Mouse (Mus musculus) forebrain, embryonic 10.5 days (tissue): ENCODE data around the gene Axdnd1. TPM values are rescaled to one million over a fixed set of nuclear protein-coding genes. Genes with fewer than 3 reads are reported as not detected.

Source experiments
- DNase-seq: peaks from one replicate; pipeline ENCODE4 v3.0.0-alpha.2; 2017; ENCODE audit warnings: low spot score; ENCODE audit errors: extremely low spot score
- H3K27ac ChIP-seq: fragments of 300-500 bp; sonication (generic); 2 replicates; pipeline ENCODE4 v1.5.1; 2016; ENCODE audit warnings: mild to moderate bottlenecking
- H3K27me3 ChIP-seq: fragments of 300-500 bp; sonication (generic); 2 replicates; pipeline ENCODE4 v1.6.1; 2016; ENCODE audit warnings: mild to moderate bottlenecking; ENCODE audit not compliant: poor library complexity, severe bottlenecking
- H3K36me3 ChIP-seq: fragments of 300-500 bp; sonication (generic); replicated peaks from 2 replicates; pipeline ENCODE4 v1.6.1; 2016; ENCODE audit warnings: mild to moderate bottlenecking, moderate library complexity
- H3K4me1 ChIP-seq: fragments of 300-500 bp; sonication (generic); 2 replicates; pipeline ENCODE4 v1.6.1; 2016
- H3K4me3 ChIP-seq: fragments of 300-500 bp; sonication (generic); 2 replicates; pipeline ENCODE4 v1.5.1; 2016; ENCODE audit warnings: mild to moderate bottlenecking, moderate library complexity
- H3K9me3 ChIP-seq: fragments of 300-500 bp; sonication (generic); 2 replicates; pipeline ENCODE4 v1.6.1; 2016; ENCODE audit warnings: mild to moderate bottlenecking, moderate library complexity
- WGBS: fragments of 180-500 bp; shearing (Covaris S2); methylation state at CpG from one replicate; pipeline ENCODE4 v1.1.7; 2016; 5-methylcytosine and 5-hydroxymethylcytosine counted together
- polyA plus RNA-seq: library from polyadenylated mRNA; unstranded; fragments of >200 nt; fragmentation: Nextera tagmentation; extraction: Ambion mirVana; gene quantifications from 2 replicates; pipeline ENCODE4 v1.2.1, GENCODE M21; 2016

The Axdnd1 gene
- polyA plus RNA-seq = 0.09 and 0.17 TPM in 2 replicates

GRCm38 (mm10) chr1:156420671-156421297 is at the start of gene Axdnd1:
Gene Axdnd1, minus strand, starts transcription at chr1:156421159.
- peaks cover 4% of the 10 kb centered on the region; the same call in 1 of the 2 replicates for H3K36me3 ChIP-seq
- DNase-seq = peak; percentile 82
- peak within 1 kb of the TSS; percentile 86 for H3K27ac ChIP-seq
- under 1% methylated on average over 44 of the region's 44 CpGs for WGBS
- H3K27me3 ChIP-seq = no peaks in the 10 kb centered on the region
- peaks cover 9% of the 10 kb centered on the region for H3K4me1 ChIP-seq
- peaks cover 10% of the 10 kb centered on the region for H3K9me3 ChIP-seq
- H3K4me3 ChIP-seq = peak within 1 kb of the TSS; percentile 78

GRCm38 (mm10) chr1:156470557-156470956 is 49.6 kb upstream of the Axdnd1 start:
- peaks cover 40% of the 10 kb centered on the region for H3K4me1 ChIP-seq
- H3K9me3 ChIP-seq = peaks cover 17% of the 10 kb centered on the region; the same call in 1 of the 2 replicates
- H3K27ac ChIP-seq = no peak overlapping the region
- no peaks in the 10 kb centered on the region for H3K27me3 ChIP-seq
- H3K36me3 ChIP-seq = peaks cover 51% of the 10 kb centered on the region
- no peak overlapping the region for H3K4me3 ChIP-seq
- no peak for DNase-seq
- 88% methylated on average over 7 of the region's 7 CpGs for WGBS

GRCm38 (mm10) chr1:156468576-156468975 is 47.6 kb upstream of the Axdnd1 start:
- no peaks in the 10 kb centered on the region for H3K27me3 ChIP-seq
- H3K4me1 ChIP-seq = peaks cover 26% of the 10 kb centered on the region

GRCm38 (mm10) chr1:156467655-156468255 is 46.8 kb upstream of the Axdnd1 start:
- Histone ChIP-seq H3K4me3 (no peak overlapping the region), H3K9me3 (peaks cover 17% of the 10 kb centered on the region; the same call in 1 of the 2 replicates), H3K27ac (no peak overlapping the region), H3K27me3 (no peaks in the 10 kb centered on the region), H3K36me3 (peaks cover 70% of the 10 kb centered on the region), H3K4me1 (peaks cover 19% of the 10 kb centered on the region)
- 88% methylated on average over 12 of the region's 12 CpGs for WGBS
- no peak for DNase-seq

More at GRCm38 (mm10) chr1:156468576-156468975, 47.6 kb upstream of the Axdnd1 start:
- WGBS = 85% methylated on average over 3 of the region's 3 CpGs
- Histone ChIP-seq H3K27ac (no peak overlapping the region), H3K9me3 (peaks cover 17% of the 10 kb centered on the region; the same call in 1 of the 2 replicates), H3K36me3 (peaks cover 65% of the 10 kb centered on the region), H3K4me3 (no peak overlapping the region)
- no peak for DNase-seq

DNA sequence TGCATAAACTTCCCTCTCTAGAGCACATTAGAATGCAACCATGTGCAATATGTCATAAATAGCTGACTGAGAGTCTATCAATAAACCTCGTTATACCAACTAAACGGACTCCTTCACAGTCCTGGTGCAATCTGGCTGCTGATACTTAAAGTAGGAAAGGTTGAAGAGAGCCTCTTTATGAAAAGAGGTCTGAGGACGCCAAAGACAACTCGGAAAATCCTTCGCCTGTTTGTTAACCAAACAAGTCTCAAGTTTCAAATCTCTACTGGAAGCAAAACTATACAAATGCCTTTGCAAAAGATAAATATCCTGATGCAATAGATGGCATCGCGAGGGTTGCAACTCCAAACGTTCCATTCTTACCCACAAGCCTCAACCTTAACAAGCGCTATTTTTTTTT is 44.0 kb upstream of the Axdnd1 start:
- DNase-seq = no peak
- 91% methylated on average over 9 of the region's 9 CpGs for WGBS
- peaks cover 17% of the 10 kb centered on the region; the same call in 1 of the 2 replicates for H3K9me3 ChIP-seq
- no peak overlapping the region for H3K4me3 ChIP-seq
- H3K27me3 ChIP-seq = no peaks in the 10 kb centered on the region
- H3K4me1 ChIP-seq = no peaks in the 10 kb centered on the region
- H3K27ac ChIP-seq = no peak overlapping the region
- H3K36me3 ChIP-seq = peaks cover 73% of the 10 kb centered on the region

DNA sequence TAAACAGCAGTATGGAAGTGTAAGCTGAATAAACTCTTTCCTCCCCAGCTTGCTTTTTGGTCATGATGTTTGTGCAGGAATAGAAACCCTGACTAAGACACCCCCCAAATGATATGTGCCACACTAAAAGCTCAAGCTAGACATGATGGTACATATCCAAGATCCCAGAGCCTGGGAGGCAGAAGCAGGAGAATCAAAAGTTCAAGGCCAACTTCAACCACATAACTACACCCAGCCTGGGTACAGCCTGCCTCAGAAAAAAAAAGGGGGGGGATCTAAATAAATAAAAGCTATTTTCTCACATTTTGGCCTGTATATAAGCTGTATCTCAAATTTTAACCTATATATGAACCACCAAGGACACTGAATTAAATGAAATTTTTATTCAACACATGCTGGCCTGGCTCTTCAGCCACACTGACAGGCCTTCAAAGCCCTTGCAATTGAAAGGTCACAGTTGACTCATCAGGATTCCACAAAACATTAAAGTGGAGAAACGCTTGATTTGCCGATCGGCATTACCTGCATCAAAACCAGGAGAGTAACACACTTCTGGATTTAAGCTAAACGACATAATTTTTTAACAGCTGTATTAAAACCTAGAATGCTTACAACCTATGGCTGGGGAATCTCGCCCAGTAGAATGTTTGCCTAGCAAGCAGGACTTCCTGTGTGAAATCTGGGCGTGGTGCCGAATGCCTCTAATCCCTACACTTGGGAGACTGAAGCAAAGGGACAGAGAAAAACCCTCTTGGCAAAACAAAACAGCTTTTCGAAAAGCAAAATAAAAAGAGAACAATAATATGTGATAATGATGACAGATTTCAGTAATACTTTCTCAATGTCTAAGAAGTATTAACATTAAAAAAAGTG is 43.3 kb upstream of the Axdnd1 start:
- Histone ChIP-seq H3K27me3 (no peaks in the 10 kb centered on the region), H3K4me1 (no peaks in the 10 kb centered on the region), H3K36me3 (peaks cover 67% of the 10 kb centered on the region), H3K4me3 (no peak overlapping the region), H3K9me3 (peaks cover 11% of the 10 kb centered on the region; the same call in 1 of the 2 replicates), H3K27ac (no peak overlapping the region)
- 91% methylated on average over 8 of the region's 8 CpGs for WGBS
- DNase-seq = no peak

- peaks cover 8% of the 10 kb centered on the region; the same call in 1 of the 2 replicates for H3K9me3 ChIP-seq
- peaks cover 54% of the 10 kb centered on the region for H3K36me3 ChIP-seq
- WGBS = 86% methylated on average over 12 of the region's 12 CpGs
- H3K27ac ChIP-seq = no peak overlapping the region
- no peaks in the 10 kb centered on the region for H3K27me3 ChIP-seq
- no peak for DNase-seq
- H3K4me1 ChIP-seq = no peaks in the 10 kb centered on the region
- H3K4me3 ChIP-seq = no peak overlapping the region
Observed at GRCm38 (mm10) chr1:156462273-156462991, 41.5 kb upstream of the Axdnd1 start.

- H3K36me3 ChIP-seq = peaks cover 54% of the 10 kb centered on the region
- peaks cover 1% of the 10 kb centered on the region; the same call in 1 of the 2 replicates for H3K9me3 ChIP-seq
- DNase-seq = no peak
- H3K27ac ChIP-seq = no peak overlapping the region
- no peak overlapping the region for H3K4me3 ChIP-seq
- 82% methylated on average over 6 of the region's 6 CpGs for whole genome bisulfite sequencing
- H3K27me3 ChIP-seq = no peaks in the 10 kb centered on the region
- no peaks in the 10 kb centered on the region for H3K4me1 ChIP-seq
Observed at GRCm38 (mm10) chr1:156461036-156461435, 40.1 kb upstream of the Axdnd1 start.

- Histone ChIP-seq H3K27me3 (no peaks in the 10 kb centered on the region), H3K4me3 (no peak overlapping the region), H3K9me3 (no peaks in the 10 kb centered on the region), H3K36me3 (peaks cover 54% of the 10 kb centered on the region), H3K27ac (no peak overlapping the region), H3K4me1 (no peaks in the 10 kb centered on the region)
- WGBS = 94% methylated on average over 4 of the region's 4 CpGs
- no peak for DNase-seq
Observed at GRCm38 (mm10) chr1:156460216-156460615, 39.3 kb upstream of the Axdnd1 start.

- WGBS = 83% methylated on average over 3 of the region's 3 CpGs
- peaks cover 54% of the 10 kb centered on the region for H3K36me3 ChIP-seq
- no peak overlapping the region for H3K4me3 ChIP-seq
- H3K27ac ChIP-seq = no peak overlapping the region
- no peaks in the 10 kb centered on the region for H3K4me1 ChIP-seq
- H3K27me3 ChIP-seq = no peaks in the 10 kb centered on the region
- DNase-seq = no peak
- H3K9me3 ChIP-seq = no peaks in the 10 kb centered on the region
Observed at GRCm38 (mm10) chr1:156459690-156460089, 38.7 kb upstream of the Axdnd1 start.

- 90% methylated on average over 8 of the region's 8 CpGs for WGBS
Observed at GRCm38 (mm10) chr1:156458391-156459060, 37.6 kb upstream of the Axdnd1 start.

More at GRCm38 (mm10) chr1:156458391-156459060, 37.6 kb upstream of the Axdnd1 start:
- no peaks in the 10 kb centered on the region for H3K9me3 ChIP-seq
- no peak overlapping the region for H3K27ac ChIP-seq
- H3K4me1 ChIP-seq = no peaks in the 10 kb centered on the region
- DNase-seq = no peak
- H3K27me3 ChIP-seq = no peaks in the 10 kb centered on the region
- H3K36me3 ChIP-seq = peaks cover 59% of the 10 kb centered on the region
- H3K4me3 ChIP-seq = no peak overlapping the region
